Mouse (Mus musculus) heart, adult 2 months (tissue): ENCODE data around the gene Tulp2.
"Not testable (repeated sequence)": the region's sequence is repeated elsewhere in the genome, so short reads cannot be mapped to it uniquely, and the experiment has no call there.

ENCODE experiments used
- CTCF ChIP-seq: fragments of 200-600 bp; IDR thresholded peaks from 2 replicates; pipeline ENCODE4 v1.8.1; 2022; ENCODE audit warnings: antibody characterized with exemption, mild to moderate bottlenecking, moderate library complexity
- EP300 ChIP-seq: fragments of 200-500 bp; IDR thresholded peaks from 2 replicates; pipeline ENCODE4 v1.6.1; 2011; ENCODE audit warnings: low read depth, low read length, control low read depth; ENCODE audit not compliant: insufficient read depth

DNA sequence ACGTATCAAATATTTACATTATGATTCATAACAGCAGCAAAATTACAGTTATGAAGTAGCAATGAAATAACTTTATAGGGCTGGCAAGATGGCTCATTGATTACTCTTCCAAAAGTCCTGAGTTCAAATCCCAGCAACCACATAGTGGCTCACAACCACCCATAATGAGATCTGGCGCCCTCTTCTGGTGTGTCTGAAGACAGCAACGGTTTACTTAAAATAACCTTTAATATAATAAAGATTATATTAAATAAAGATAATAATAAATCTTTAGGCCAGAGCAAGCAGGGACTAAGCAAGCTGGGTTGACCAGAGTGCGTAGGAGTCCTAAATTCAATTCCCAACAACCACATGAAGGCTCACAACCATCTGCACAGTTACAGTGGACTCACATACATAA, 18.8 kb upstream of the Tulp2 start:
- TF ChIP-seq CTCF, result peak; percentile 53
- TF ChIP-seq EP300, result not testable (repeated sequence)
